In the genomic region with DNA sequence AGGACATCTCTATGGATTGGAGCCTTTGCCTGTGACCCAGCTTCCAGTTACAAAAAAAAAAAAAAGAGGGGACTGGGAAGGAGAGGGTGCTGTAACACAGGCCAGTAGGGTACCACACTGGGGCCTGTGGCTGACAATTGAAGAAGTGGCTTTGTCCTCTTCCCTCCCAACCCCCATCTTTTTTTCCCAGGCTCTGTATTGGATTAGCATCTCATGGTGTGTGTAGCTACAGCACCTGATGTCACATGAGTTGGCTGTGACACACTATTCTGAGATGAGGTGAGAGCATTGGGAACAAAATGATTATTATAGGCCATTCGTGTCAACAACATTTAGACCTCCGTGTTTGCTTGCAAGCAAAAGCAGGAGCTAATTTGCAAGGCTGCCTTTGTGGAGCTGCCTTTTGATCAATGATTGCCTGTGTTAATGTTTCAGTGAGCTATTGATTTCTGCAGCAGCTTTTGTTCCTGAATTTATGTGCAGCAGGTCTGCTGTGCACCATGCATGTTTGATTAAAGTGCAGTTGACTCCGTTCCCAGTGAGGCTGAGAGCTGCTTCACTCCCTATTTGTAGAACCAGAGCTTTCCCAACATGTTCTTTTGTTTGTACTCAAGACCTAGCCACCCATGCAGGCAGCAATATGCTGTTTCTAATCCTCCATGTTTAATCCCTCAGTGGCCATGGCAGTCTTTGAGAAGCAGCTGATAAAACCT, we compare ENCODE assay signal across 12 mouse cellular contexts. TPM values are rescaled to one million over a fixed set of nuclear protein-coding genes. Genes with fewer than 3 reads are reported as not detected.
DNase-seq lines count a peak whose midpoint lies in the region; ATAC-seq and TF ChIP-seq lines count a peak whose summit lies in the region.
"Had no signal": no experiment of that assay in that cellular context is flagged by ENCODE, and none has a peak within 500 bp of the region (broad histone marks: within the 10 kb centered on the region; RNA-seq: fewer than 3 reads in every experiment).

No protein-coding gene starts in this region.

- no peak overlapping the region for H3K4me3 ChIP-seq in intestine, embryonic 15.5 days (replicated peaks)
- no peak overlapping the region for H3K4me3 ChIP-seq in intestine, postnatal 0 days (ENCODE audit: low read depth, low read length)
- no peak overlapping the region for H3K4me3 ChIP-seq in forebrain, embryonic 15.5 days
- H3K4me3 ChIP-seq in midbrain, embryonic 13.5 days (replicated peaks): no peak overlapping the region
- H3K4me3 ChIP-seq: heart, adult 2 months; liver, embryonic 15.5 days; myocyte had no signal

- no peak for ATAC-seq in intestine, embryonic 15.5 days
- no peak for ATAC-seq in intestine, postnatal 0 days
- ATAC-seq in forebrain, embryonic 15.5 days (replicated peaks): peak; percentile 77
- peak; percentile 81 for ATAC-seq in midbrain, embryonic 13.5 days
- ATAC-seq: intestine, embryonic 16.5 days had no signal

- H3K4me2 ChIP-seq in intestine, embryonic 15.5 days (replicated peaks): no peak overlapping the region
- H3K4me2 ChIP-seq in intestine, postnatal 0 days (replicated peaks; ENCODE audit: low read depth): no peak overlapping the region
- no peak overlapping the region for H3K4me2 ChIP-seq in forebrain, embryonic 15.5 days (replicated peaks)
- peak overlapping the region; percentile 18; the same call in 1 of the 2 replicates for H3K4me2 ChIP-seq in midbrain, embryonic 13.5 days (replicated peaks)
- H3K4me2 ChIP-seq: liver, embryonic 15.5 days had no signal

- no peaks in the 10 kb centered on the region for H3K9me3 ChIP-seq in intestine, embryonic 15.5 days
- no peaks in the 10 kb centered on the region for H3K9me3 ChIP-seq in intestine, postnatal 0 days (ENCODE audit: control insufficient read depth)
- no peaks in the 10 kb centered on the region for H3K9me3 ChIP-seq in forebrain, embryonic 15.5 days
- no peaks in the 10 kb centered on the region for H3K9me3 ChIP-seq in midbrain, embryonic 13.5 days
- H3K9me3 ChIP-seq: liver, embryonic 15.5 days had no signal

- no peaks in the 10 kb centered on the region for H3K27me3 ChIP-seq in intestine, embryonic 15.5 days (replicated peaks)
- H3K27me3 ChIP-seq in intestine, postnatal 0 days (replicated peaks; ENCODE audit: control insufficient read depth, insufficient read depth, low read length): no peaks in the 10 kb centered on the region
- H3K27me3 ChIP-seq in forebrain, embryonic 15.5 days: no peaks in the 10 kb centered on the region
- no peaks in the 10 kb centered on the region for H3K27me3 ChIP-seq in midbrain, embryonic 13.5 days
- H3K27me3 ChIP-seq: liver, embryonic 15.5 days had no signal

- peak; percentile 59 for DNase-seq in brain, adult 2 months (ENCODE audit: low read depth, low spot score)
- no peak for DNase-seq in spleen, postnatal 14 days (ENCODE audit: low spot score in 2 of 2)
- no peak for DNase-seq in adrenal gland, adult 2 months
- no peak for DNase-seq in frontal cortex, postnatal 14 days (ENCODE audit: low spot score in 2 of 2)
- DNase-seq: heart, adult 2 months had no signal

- 51% methylated on average over 3 of the region's 3 CpGs for WGBS in intestine, embryonic 15.5 days
- WGBS in intestine, postnatal 0 days: 45% methylated on average over 3 of the region's 3 CpGs
- 4% methylated on average over 3 of the region's 3 CpGs for WGBS in forebrain, embryonic 15.5 days
- 11% methylated on average over 3 of the region's 3 CpGs for WGBS in midbrain, embryonic 13.5 days

- no peak overlapping the region for H3K9ac ChIP-seq in intestine, embryonic 15.5 days
- H3K9ac ChIP-seq in intestine, postnatal 0 days (ENCODE audit: low read depth, low read length): no peak overlapping the region
- H3K9ac ChIP-seq in forebrain, embryonic 15.5 days (replicated peaks): no peak overlapping the region
- H3K9ac ChIP-seq in midbrain, embryonic 13.5 days (replicated peaks): peak overlapping the region; percentile 7; the same call in 1 of the 2 replicates
- H3K9ac ChIP-seq: liver, embryonic 15.5 days had no signal

- no peak for TF ChIP-seq CTCF in intestine, postnatal 0 days (IDR thresholded peaks at IDR 0.05; ENCODE audit: low read depth)

- 0 out of 2 replicates have a peak overlapping the region, but pooled peaks have one; percentile 22 for H3K27ac ChIP-seq in intestine, embryonic 15.5 days
- no peak overlapping the region; the same call in 1 of the 2 replicates for H3K27ac ChIP-seq in intestine, postnatal 0 days (ENCODE audit: low read depth, low read length)
- peak overlapping the region; percentile 80 for H3K27ac ChIP-seq in forebrain, embryonic 15.5 days (replicated peaks)
- H3K27ac ChIP-seq in midbrain, embryonic 13.5 days: peak overlapping the region; percentile 93
- H3K27ac ChIP-seq: heart, adult 2 months; liver, embryonic 15.5 days had no signal

- H3K4me1 ChIP-seq in intestine, embryonic 15.5 days (replicated peaks): 0 out of 2 replicates have a peak, but pooled peaks cover 5% of the 10 kb centered on the region
- no peaks in the 10 kb centered on the region for H3K4me1 ChIP-seq in intestine, postnatal 0 days (replicated peaks; ENCODE audit: control insufficient read depth, insufficient read depth, low read length)
- H3K4me1 ChIP-seq in forebrain, embryonic 15.5 days: peaks cover 22% of the 10 kb centered on the region
- H3K4me1 ChIP-seq in midbrain, embryonic 13.5 days (replicated peaks): peaks cover 52% of the 10 kb centered on the region

- H3K36me3 ChIP-seq in intestine, embryonic 15.5 days: peaks cover 6% of the 10 kb centered on the region
- H3K36me3 ChIP-seq in intestine, postnatal 0 days (ENCODE audit: control insufficient read depth, insufficient read depth): peaks cover 17% of the 10 kb centered on the region
- no peaks in the 10 kb centered on the region for H3K36me3 ChIP-seq in forebrain, embryonic 15.5 days
- peaks cover 10% of the 10 kb centered on the region for H3K36me3 ChIP-seq in midbrain, embryonic 13.5 days

RNA-seq across cellular contexts. Expression of gene Slc45a1, which starts 45.4 kb away (rescaled TPM):
- polyA plus RNA-seq in intestine, embryonic 15.5 days (2015; fragmentation: Nextera tagmentation; extraction: Ambion mirVana): 0.80 and 1.2 TPM in 2 replicates
- polyA plus RNA-seq in intestine, postnatal 0 days (2015; fragmentation: Nextera tagmentation; extraction: Ambion mirVana): 0.75 and 0.81 TPM in 2 replicates
- 16.7 and 19.0 TPM in 2 replicates for polyA plus RNA-seq in forebrain, embryonic 15.5 days (2015; fragmentation: Nextera tagmentation; extraction: Ambion mirVana)
- polyA plus RNA-seq in midbrain, embryonic 13.5 days (2015; fragmentation: Nextera tagmentation; extraction: Ambion mirVana): 18.1 and 20.7 TPM in 2 replicates
- under 1 TPM; 0.37 to 0.62 TPM for total RNA-seq in adrenal gland, adult 2 months (2021)
- 0.73 and 1.5 TPM in 2 replicates for polyA plus RNA-seq in adrenal gland, adult 2 months (2012; rRNA removed)
- total RNA-seq: heart, adult 2 months had no signal
- polyA plus RNA-seq: heart, adult 2 months; liver, embryonic 15.5 days; myocyte had no signal

Comparison
In these comparisons a context has a peak if more than half of its experiments do, and no peak if none do; other contexts are left out.
1. ATAC-seq: peak in forebrain, embryonic 15.5 days (single experiment) and midbrain, embryonic 13.5 days (single experiment); none in intestine, embryonic 15.5 days (single experiment) and intestine, postnatal 0 days (single experiment).